Mouse (Mus musculus) heart, adult 2 months (tissue): ENCODE data around the gene Ctf1. TPM values are rescaled to one million over a fixed set of nuclear protein-coding genes. Genes with fewer than 3 reads are reported as not detected.
"Not testable (repeated sequence)": the region's sequence is repeated elsewhere in the genome, so short reads cannot be mapped to it uniquely, and the experiment has no call there.

Experiments used
- DNase-seq, 2 experiments: peaks; one replicate each; pipeline ENCODE4 v3.0.0; 2021
- H3K27ac ChIP-seq: fragments of 200-600 bp; 2 replicates; pipeline ENCODE4 v1.8.1; 2022
- H3K27me3 ChIP-seq: fragments of 200-500 bp; 2 replicates; pipeline ENCODE4 v1.6.1; 2012; ENCODE audit warnings: mild to moderate bottlenecking, low read length, inconsistent platforms, mixed read lengths; ENCODE audit not compliant: control insufficient read depth, insufficient read depth
- H3K36me3 ChIP-seq: fragments of 200-500 bp; 2 replicates; pipeline ENCODE4 v1.6.1; 2012; ENCODE audit warnings: low read length, inconsistent platforms; ENCODE audit not compliant: control insufficient read depth, insufficient read depth
- H3K4me1 ChIP-seq: fragments of 200-500 bp; 2 replicates; pipeline ENCODE4 v1.6.1; 2011; ENCODE audit warnings: low read length; ENCODE audit not compliant: control insufficient read depth, insufficient read depth
- H3K4me3 ChIP-seq: fragments of 200-600 bp; 2 replicates; pipeline ENCODE4 v1.8.1; 2022
- H3K79me2 ChIP-seq: fragments of 200-500 bp; replicated peaks from 2 replicates; pipeline ENCODE4 v1.6.1; 2012; ENCODE audit warnings: mild to moderate bottlenecking, inconsistent platforms, low read length, moderate library complexity, mixed read lengths; ENCODE audit not compliant: control insufficient read depth, insufficient read depth
- H3K9ac ChIP-seq: fragments of 200-500 bp; 2 replicates; pipeline ENCODE4 v1.6.1; 2012; ENCODE audit warnings: low read depth, mild to moderate bottlenecking, control low read depth, inconsistent platforms, low read length, mixed read lengths
- CTCF ChIP-seq: fragments of 200-600 bp; IDR thresholded peaks from 2 replicates; pipeline ENCODE4 v1.8.1; 2022; ENCODE audit warnings: antibody characterized with exemption, mild to moderate bottlenecking, moderate library complexity
- EP300 ChIP-seq: fragments of 200-500 bp; IDR thresholded peaks from 2 replicates; pipeline ENCODE4 v1.6.1; 2011; ENCODE audit warnings: low read depth, low read length, control low read depth; ENCODE audit not compliant: insufficient read depth
- POLR2A ChIP-seq: fragments of 200-500 bp; IDR thresholded peaks from 2 replicates; pipeline ENCODE4 v1.6.1; 2011; ENCODE audit warnings: mild to moderate bottlenecking, low read depth, low read length, control low read depth; ENCODE audit not compliant: insufficient read depth
- WGBS: fragments of 180-500 bp; shearing (Covaris S2); methylation state at CpG from one replicate; pipeline ENCODE4 v1.1.7; 2018; 5-methylcytosine and 5-hydroxymethylcytosine counted together
- intact Hi-C: fragments of 180-260 bp; cut with DNase I; formaldehyde crosslinking; loops from one replicate; pipeline ENCODE4 v1.15.1; 2025
- polyA plus RNA-seq: library from polyadenylated mRNA; depleted of rRNA; stranded (reverse); fragments of >200 nt; gene quantifications from 2 replicates; pipeline ENCODE4 v1.2.3, GENCODE M21; 2012
- total RNA-seq, 2 experiments: library from RNA; stranded (reverse); gene quantifications; 2 replicates each; pipeline ENCODE4 v1.2.3; 2021

Gene Ctf1
- total and polyA plus RNA-seq, 3 experiments = 6.6 to 15.3 (median 8.7) TPM

DNA sequence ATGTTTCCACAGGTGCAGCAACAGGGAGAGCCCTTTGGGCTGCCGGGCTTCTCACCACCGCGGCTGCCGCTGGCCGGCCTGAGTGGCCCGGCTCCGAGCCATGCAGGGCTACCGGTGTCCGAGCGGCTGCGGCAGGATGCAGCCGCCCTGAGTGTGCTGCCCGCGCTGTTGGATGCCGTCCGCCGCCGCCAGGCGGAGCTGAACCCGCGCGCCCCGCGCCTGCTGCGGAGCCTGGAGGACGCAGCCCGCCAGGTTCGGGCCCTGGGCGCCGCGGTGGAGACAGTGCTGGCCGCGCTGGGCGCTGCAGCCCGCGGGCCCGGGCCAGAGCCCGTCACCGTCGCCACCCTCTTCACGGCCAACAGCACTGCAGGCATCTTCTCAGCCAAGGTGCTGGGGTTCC is 4.5 kb downstream of the Ctf1 start:
- Histone ChIP-seq H3K27ac (no peak overlapping the region), H3K4me3 (peak overlapping the region; percentile 23; the same call in 1 of the 2 replicates), H3K27me3 (no peaks in the 10 kb centered on the region), H3K4me1 (peaks cover 1% of the 10 kb centered on the region), H3K79me2 (no peaks in the 10 kb centered on the region), H3K9ac (peak overlapping the region; percentile 39; the same call in 1 of the 2 replicates), H3K36me3 (no peaks in the 10 kb centered on the region)
- WGBS = 11% methylated on average over 41 of the region's 41 CpGs
- intact Hi-C loops = loop anchor here (2.0 kb wide), 1 partner anchor 42 kb away; no protein-coding TSS in a partner anchor
- TF ChIP-seq CTCF (peak; percentile 88), POLR2A (no peak), EP300 (no peak)
- DNase-seq = peak; percentile 80 to 86

DNA sequence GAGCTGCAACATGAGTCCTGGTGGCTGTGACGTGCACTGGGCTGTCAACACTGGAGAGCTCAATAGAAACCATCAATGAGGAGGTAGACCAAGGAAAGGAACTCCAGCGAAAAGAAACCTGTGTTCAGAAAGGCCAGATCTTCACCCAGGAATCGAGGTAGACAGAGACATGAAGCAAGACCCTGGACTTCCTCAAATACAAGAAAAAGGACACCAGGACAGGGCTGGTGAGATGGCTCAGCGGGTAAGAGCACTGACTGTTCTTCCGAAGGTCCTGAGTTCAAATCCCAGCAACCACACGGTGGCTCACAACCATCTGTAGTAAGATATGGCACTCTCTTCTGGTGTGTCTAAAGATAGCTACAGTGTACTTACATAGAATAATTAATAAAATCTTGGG is 5.8 kb downstream of the Ctf1 start:
- no peak overlapping the region for H3K4me3 ChIP-seq
- no peaks in the 10 kb centered on the region for H3K4me1 ChIP-seq
- no peaks in the 10 kb centered on the region for H3K79me2 ChIP-seq
- intact Hi-C loops = no loop called here
- no peaks in the 10 kb centered on the region for H3K36me3 ChIP-seq
- no peaks in the 10 kb centered on the region for H3K27me3 ChIP-seq
- no peak for DNase-seq
- no peak overlapping the region for H3K27ac ChIP-seq
- H3K9ac ChIP-seq = no peak overlapping the region
- no peak for TF ChIP-seq CTCF
- TF ChIP-seq EP300 = no peak
- TF ChIP-seq POLR2A = no peak
- WGBS = 89% methylated on average over 6 of the region's 6 CpGs

DNA sequence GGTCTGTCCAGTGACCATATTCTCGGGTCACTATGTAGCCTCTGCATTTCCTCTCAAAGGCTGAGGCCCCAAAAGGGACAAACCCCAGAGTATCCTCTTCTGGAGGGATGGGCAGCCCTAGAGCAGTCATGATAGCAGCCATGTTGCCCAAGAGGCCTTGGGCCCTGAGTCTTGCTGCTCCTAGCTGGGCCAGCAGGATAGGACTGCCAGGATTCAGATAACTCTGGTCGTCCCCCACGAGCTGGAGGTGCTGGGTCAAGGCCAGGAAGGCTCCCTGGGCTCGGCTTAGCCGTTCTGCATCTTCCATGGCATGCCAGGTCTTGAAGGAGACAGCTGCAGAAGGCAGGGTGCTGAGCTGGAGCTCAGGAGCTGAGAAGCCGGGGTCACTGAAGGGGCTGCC is 6.7 kb downstream of the Ctf1 start:
- Histone ChIP-seq H3K79me2 (no peaks in the 10 kb centered on the region), H3K4me3 (no peak overlapping the region), H3K27me3 (no peaks in the 10 kb centered on the region), H3K27ac (no peak overlapping the region), H3K4me1 (no peaks in the 10 kb centered on the region), H3K36me3 (no peaks in the 10 kb centered on the region), H3K9ac (no peak overlapping the region)
- no peak for DNase-seq
- no peak for TF ChIP-seq CTCF
- TF ChIP-seq EP300 = no peak
- no peak for TF ChIP-seq POLR2A
- intact Hi-C loops = no loop called here
- 77% methylated on average over 6 of the region's 6 CpGs for WGBS

DNA sequence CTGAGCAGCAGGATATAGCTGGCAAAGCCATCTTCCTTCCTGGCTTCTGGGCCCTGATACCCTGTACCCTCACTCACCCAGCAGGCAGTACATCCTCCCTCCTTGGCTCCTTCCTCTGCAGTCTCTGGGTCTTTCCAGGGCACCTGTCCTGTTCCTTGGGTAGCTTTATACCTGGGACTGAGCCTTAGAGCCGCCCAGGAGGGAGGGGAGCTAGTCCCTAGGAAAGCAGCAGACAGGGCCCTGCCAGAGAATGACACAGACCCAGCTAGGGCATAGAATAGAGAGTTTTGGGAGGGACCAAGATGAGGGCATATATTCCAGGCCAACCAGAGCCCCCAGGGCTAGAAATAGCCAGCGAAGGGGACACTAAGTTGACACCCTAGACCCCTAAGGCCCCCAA is 13.0 kb downstream of the Ctf1 start:
- no peak for DNase-seq
- no peak overlapping the region for H3K9ac ChIP-seq
- WGBS = 38% methylated on average over 2 of the region's 2 CpGs
- no peaks in the 10 kb centered on the region for H3K4me1 ChIP-seq
- no peaks in the 10 kb centered on the region for H3K36me3 ChIP-seq
- no peak for TF ChIP-seq CTCF
- H3K4me3 ChIP-seq = no peak overlapping the region
- intact Hi-C loops = no loop called here
- no peak overlapping the region for H3K27ac ChIP-seq
- no peaks in the 10 kb centered on the region for H3K79me2 ChIP-seq
- no peaks in the 10 kb centered on the region for H3K27me3 ChIP-seq

DNA sequence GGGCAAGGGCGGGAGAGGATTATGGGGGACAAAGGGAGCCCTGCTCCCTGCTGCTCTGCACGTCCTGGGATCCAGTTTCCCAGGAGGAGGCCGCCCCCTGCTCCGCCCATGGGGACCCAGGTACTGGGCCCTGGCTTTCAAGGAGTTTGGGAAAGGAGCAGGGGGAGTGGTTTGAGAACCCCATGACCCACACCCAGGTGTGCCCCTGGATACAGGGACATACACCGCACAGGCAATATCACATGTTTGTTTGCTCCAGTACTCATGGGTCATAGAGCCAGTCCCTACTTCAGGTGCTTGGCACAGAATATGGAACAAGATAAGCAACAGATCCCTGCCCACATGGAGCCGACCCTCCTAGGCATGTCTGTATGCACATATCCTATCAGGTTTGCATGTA is 13.4 kb downstream of the Ctf1 start:
- no peak for DNase-seq
- Histone ChIP-seq H3K9ac (no peak overlapping the region), H3K79me2 (no peaks in the 10 kb centered on the region), H3K4me3 (no peak overlapping the region), H3K36me3 (no peaks in the 10 kb centered on the region), H3K4me1 (no peaks in the 10 kb centered on the region), H3K27me3 (no peaks in the 10 kb centered on the region), H3K27ac (no peak overlapping the region)
- intact Hi-C loops = no loop called here
- WGBS = 69% methylated on average over 6 of the region's 6 CpGs
- TF ChIP-seq EP300 (no peak), CTCF (no peak), POLR2A (no peak)

DNA sequence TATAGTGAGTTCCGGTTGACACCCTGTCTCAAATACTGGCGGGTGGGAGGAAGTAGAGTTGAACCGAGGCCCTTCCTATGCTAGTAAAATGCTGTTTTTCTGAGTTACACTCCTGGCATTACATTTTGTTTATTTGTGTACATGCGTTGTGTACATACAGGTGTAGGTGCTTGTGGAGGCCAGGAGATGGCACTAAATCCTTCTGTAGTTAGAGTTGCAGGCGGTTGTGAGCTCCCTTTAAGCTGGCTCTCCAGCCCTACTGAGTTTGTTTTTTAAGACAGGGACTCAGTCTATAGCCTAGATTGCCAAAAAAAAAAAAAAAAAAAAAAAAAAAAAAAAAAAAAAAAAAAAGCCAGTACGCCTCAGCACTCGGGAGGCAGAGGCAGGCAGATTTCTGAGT is 15.4 kb downstream of the Ctf1 start:
- H3K27ac ChIP-seq = no peak overlapping the region
- no peak overlapping the region for H3K4me3 ChIP-seq
- no peaks in the 10 kb centered on the region for H3K36me3 ChIP-seq
- H3K4me1 ChIP-seq = no peaks in the 10 kb centered on the region
- H3K9ac ChIP-seq = no peak overlapping the region
- no peaks in the 10 kb centered on the region for H3K79me2 ChIP-seq
- no peaks in the 10 kb centered on the region for H3K27me3 ChIP-seq
- no peak for TF ChIP-seq CTCF
- TF ChIP-seq EP300 = no peak
- 72% methylated on average over 7 of the region's 7 CpGs for WGBS
- intact Hi-C loops = no loop called here
- DNase-seq = no peak

DNA sequence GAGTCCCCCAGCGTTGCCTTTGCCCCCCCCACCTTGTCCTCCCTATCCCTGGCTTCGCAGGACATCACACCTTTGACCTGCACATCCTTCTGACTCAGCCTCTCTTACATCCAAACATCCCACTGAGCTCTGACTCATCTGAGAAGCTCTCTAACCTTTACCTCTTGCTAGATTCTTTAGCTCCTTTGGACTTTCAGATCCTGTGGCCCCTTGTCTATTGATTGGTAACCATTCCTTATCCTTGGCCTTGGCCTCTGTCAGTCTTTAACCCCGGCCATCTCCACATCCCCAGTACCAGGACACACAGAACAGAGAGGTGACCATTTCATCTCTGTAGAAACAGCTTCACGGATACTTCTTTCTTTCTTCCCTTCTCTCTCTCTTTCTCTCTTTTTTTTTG is 17.6 kb downstream of the Ctf1 start:
- no peak for TF ChIP-seq EP300
- TF ChIP-seq POLR2A = no peak
- no peak for TF ChIP-seq CTCF
- no peaks in the 10 kb centered on the region for H3K27me3 ChIP-seq
- intact Hi-C loops = no loop called here
- DNase-seq = no peak
- H3K4me1 ChIP-seq = no peaks in the 10 kb centered on the region
- no peak overlapping the region for H3K4me3 ChIP-seq
- 50% methylated on average over 4 of the region's 4 CpGs for WGBS
- no peak overlapping the region for H3K27ac ChIP-seq
- H3K79me2 ChIP-seq = no peaks in the 10 kb centered on the region
- no peaks in the 10 kb centered on the region for H3K36me3 ChIP-seq
- H3K9ac ChIP-seq = no peak overlapping the region

DNA sequence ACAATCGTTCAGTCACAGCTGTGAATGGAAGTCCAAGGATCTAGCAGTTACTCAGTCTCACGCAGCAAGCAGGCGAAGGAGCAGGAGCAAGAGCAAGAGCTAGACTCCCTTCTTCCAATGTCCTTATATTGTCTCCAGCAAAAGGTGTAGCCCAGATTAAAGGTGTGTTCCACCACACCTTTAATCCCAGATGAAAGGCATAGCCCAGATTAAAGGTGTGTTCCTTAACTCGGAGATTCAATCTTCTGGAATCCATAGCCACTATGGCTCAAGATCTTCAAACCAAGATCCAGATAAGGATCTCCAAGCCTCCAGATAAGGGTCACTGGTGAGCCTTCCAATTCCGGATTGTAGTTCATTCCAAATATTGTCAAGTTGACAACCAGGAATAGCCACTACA is 19.5 kb downstream of the Ctf1 start, which contains the start of gene Ctf2:
Ctf2 (minus strand) TSS at position 101 of the 400 bp plus-strand sequence.
- H3K36me3 ChIP-seq, H3K27me3 ChIP-seq, intact Hi-C loops, H3K27ac ChIP-seq, H3K9ac ChIP-seq, DNase-seq, H3K4me3 ChIP-seq, H3K4me1 ChIP-seq, H3K79me2 ChIP-seq: not testable (repeated sequence)
- 86% methylated on average over 1 of the region's 5 CpGs for WGBS
